Mouse (Mus musculus) C2C12 (cell line): ENCODE results near the gene Rnf181. TPM values are rescaled to one million over a fixed set of nuclear protein-coding genes. Genes with fewer than 3 reads are reported as not detected.

Experiments
- H3K27me3 ChIP-seq: one replicate; pipeline ENCODE4 v1.6.1; 2011; ENCODE audit not compliant: control insufficient read depth, insufficient read depth, insufficient read length
- H3K36me3 ChIP-seq: one replicate; pipeline ENCODE4 v1.6.1; 2011; ENCODE audit not compliant: control insufficient read depth, insufficient read depth
- H3K4me3 ChIP-seq: one replicate; pipeline ENCODE4 v1.5.1; 2011; ENCODE audit warnings: mild to moderate bottlenecking, control low read depth; ENCODE audit not compliant: poor library complexity, insufficient read depth, severe bottlenecking
- H3K79me2 ChIP-seq: one replicate; pipeline ENCODE4 v1.6.1; 2011; ENCODE audit not compliant: control insufficient read depth, insufficient read depth
- H3K79me3 ChIP-seq: one replicate; pipeline ENCODE4 v1.6.1; 2011; ENCODE audit warnings: low read depth, control low read depth
- H3ac ChIP-seq: one replicate; pipeline ENCODE3; 2011; ENCODE audit warnings: low read depth; ENCODE audit not compliant: control insufficient read depth, insufficient read length
- CEBPB ChIP-seq: IDR thresholded peaks from one replicate; pipeline ENCODE4 v1.6.1; 2011; ENCODE audit warnings: low read depth, mild to moderate bottlenecking, control low read depth, moderate library complexity
- CTCF ChIP-seq: IDR thresholded peaks from one replicate; pipeline ENCODE4 v1.5.1; 2011; ENCODE audit not compliant: control insufficient read depth, insufficient read depth, insufficient read length
- FOSL1 ChIP-seq: IDR thresholded peaks from one replicate; pipeline ENCODE4 v1.8.0; 2011; ENCODE audit warnings: mild to moderate bottlenecking, low read length; ENCODE audit not compliant: poor library complexity, insufficient read depth, severe bottlenecking
- MAX ChIP-seq: IDR thresholded peaks from one replicate; pipeline ENCODE4 v1.6.1; 2011; ENCODE audit warnings: mild to moderate bottlenecking, control low read depth
- MYOD1 ChIP-seq: IDR thresholded peaks from one replicate; pipeline ENCODE4 v1.6.1; 2011; ENCODE audit warnings: low read depth; ENCODE audit not compliant: control insufficient read depth, insufficient read length
- MYOG ChIP-seq: IDR thresholded peaks from one replicate; pipeline ENCODE4 v1.6.1; 2011; ENCODE audit not compliant: control insufficient read depth, insufficient read length; ENCODE audit errors: extremely low read depth
- USF1 ChIP-seq: IDR thresholded peaks from one replicate; pipeline ENCODE4 v1.6.1; 2011; ENCODE audit warnings: low read depth, mild to moderate bottlenecking, control low read depth, moderate library complexity
- polyA plus RNA-seq: library from polyadenylated mRNA; unstranded; fragments of >200 nt; fragmentation: generic; extraction: Trizol; gene quantifications from one replicate; pipeline ENCODE4 v1.2.1, GENCODE M21; 2012; ENCODE audit warnings: missing spikeins

Rnf181 gene
- polyA plus RNA-seq, 1 experiment: 108 TPM

- Histone ChIP-seq H3K4me3 (no peak overlapping the region), H3K79me3 (peaks cover 3% of the 10 kb centered on the region), H3K79me2 (peaks cover 20% of the 10 kb centered on the region), H3K36me3 (no peaks in the 10 kb centered on the region), H3ac (no peak overlapping the region), H3K27me3 (no peaks in the 10 kb centered on the region)
- TF ChIP-seq MYOD1 (no peak), FOSL1 (no peak), CEBPB (no peak), MAX (no peak), USF1 (no peak), CTCF (no peak), MYOG (no peak)
Observed at GRCm38 (mm10) chr6:72382494-72382893, 15.7 kb upstream of the Rnf181 start.

- no peak for TF ChIP-seq FOSL1
- peak; percentile 34 for TF ChIP-seq CTCF
- Histone ChIP-seq H3K36me3 (no peaks in the 10 kb centered on the region), H3K27me3 (no peaks in the 10 kb centered on the region), H3ac (peak within 1 kb of the TSS; percentile 66), H3K79me3 (peaks cover 3% of the 10 kb centered on the region), H3K4me3 (peak within 1 kb of the TSS; percentile 59), H3K79me2 (peaks cover 20% of the 10 kb centered on the region)
Observed at GRCm38 (mm10) chr6:72380131-72380770, 13.5 kb upstream of the Rnf181 start, which contains the start of gene Vamp5. TSS of gene Vamp5 (minus strand) at chr6:72380468.

- Histone ChIP-seq H3ac (peak overlapping the region; percentile 66), H3K4me3 (peak overlapping the region; percentile 59), H3K79me2 (peaks cover 20% of the 10 kb centered on the region), H3K27me3 (no peaks in the 10 kb centered on the region), H3K36me3 (no peaks in the 10 kb centered on the region), H3K79me3 (peaks cover 3% of the 10 kb centered on the region)
- no peak for TF ChIP-seq USF1
- no peak for TF ChIP-seq MAX
- no peak for TF ChIP-seq MYOG
- no peak for TF ChIP-seq CTCF
- no peak for TF ChIP-seq FOSL1
- TF ChIP-seq MYOD1: no peak
- no peak for TF ChIP-seq CEBPB
Observed at GRCm38 (mm10) chr6:72379377-72380130, 12.8 kb upstream of the Rnf181 start.

- Histone ChIP-seq H3K27me3 (no peaks in the 10 kb centered on the region), H3K4me3 (no peak overlapping the region), H3K79me2 (peaks cover 20% of the 10 kb centered on the region), H3K36me3 (no peaks in the 10 kb centered on the region), H3ac (no peak overlapping the region), H3K79me3 (peaks cover 3% of the 10 kb centered on the region)
- TF ChIP-seq USF1: no peak
- TF ChIP-seq CTCF: no peak
- TF ChIP-seq CEBPB: no peak
- no peak for TF ChIP-seq MAX
- no peak for TF ChIP-seq MYOD1
- no peak for TF ChIP-seq FOSL1
- TF ChIP-seq MYOG: no peak
Observed at GRCm38 (mm10) chr6:72378510-72379234, 11.9 kb upstream of the Rnf181 start.

GRCm38 (mm10) chr6:72374820-72375563 lies 8.2 kb upstream of the Rnf181 start:
- peaks cover 3% of the 10 kb centered on the region for H3K79me3 ChIP-seq
- TF ChIP-seq MYOG (no peak), CEBPB (no peak), FOSL1 (no peak)
- H3K27me3 ChIP-seq: no peaks in the 10 kb centered on the region
- no peak overlapping the region for H3ac ChIP-seq
- no peaks in the 10 kb centered on the region for H3K36me3 ChIP-seq
- no peak overlapping the region for H3K4me3 ChIP-seq
- H3K79me2 ChIP-seq: peaks cover 19% of the 10 kb centered on the region
